Mouse (Mus musculus): Measurements from ENCODE around the gene Serpinf1. TPM values are rescaled to one million over a fixed set of nuclear protein-coding genes. Genes with fewer than 3 reads are reported as not detected.

Serpinf1 gene
- polyA plus RNA-seq, 1 experiment from 2014 or later, result 69.1 TPM

DNA sequence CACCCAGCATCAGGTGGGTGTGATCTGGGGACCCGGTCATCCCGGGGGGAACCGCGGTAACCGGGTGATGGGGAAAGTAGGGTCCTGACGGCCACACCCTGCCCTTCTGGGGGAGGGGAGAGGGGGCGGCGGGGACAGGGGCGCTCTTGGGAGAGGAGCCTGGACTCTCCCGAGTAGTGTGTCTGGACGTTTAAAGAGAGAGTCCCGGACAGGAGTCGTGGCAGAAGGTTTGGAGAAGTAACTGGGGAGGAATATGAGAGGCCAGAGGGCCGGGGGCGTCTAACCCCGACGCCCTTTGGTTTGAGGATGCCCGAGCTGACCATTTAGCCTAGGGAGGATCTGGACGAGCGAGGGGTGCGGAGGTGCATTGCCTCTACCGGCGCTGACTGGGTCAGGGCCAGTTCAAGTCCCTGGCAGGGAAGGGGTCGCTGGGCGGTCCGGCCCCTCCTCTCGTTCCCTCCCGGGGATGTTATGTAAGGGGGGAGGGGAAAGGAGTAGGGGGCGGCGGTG is 39.3 kb upstream of the Serpinf1 start:
- peak overlapping the region; percentile 69 for H3K4me3 ChIP-seq (ENCODE audit: low read depth, low read length)
- H3K27me3 ChIP-seq (ENCODE audit: control insufficient read depth, insufficient read depth, low read length), result no peaks in the 10 kb centered on the region
- ATAC-seq (ENCODE audit: low FRiP score, low TSS enrichment) (peak; percentile 1; the same call in 1 of the 2 replicates), DNase-seq (ENCODE audit: low spot score) (no peak)
- H3K9ac ChIP-seq (ENCODE audit: low read length), result peak overlapping the region; percentile 76
- WGBS, result under 1% methylated on average over 24 of the region's 30 CpGs
- H3K9me3 ChIP-seq (ENCODE audit: control insufficient read depth, low read length), result no peaks in the 10 kb centered on the region
- TF ChIP-seq CTCF (IDR thresholded peaks at IDR 0.05; ENCODE audit: low read depth), result no peak
- no peak for TF ChIP-seq EP300 (optimal IDR thresholded peaks at IDR 0.05)
- H3K27ac ChIP-seq (replicated peaks), result peak overlapping the region; percentile 96
- peaks cover 7% of the 10 kb centered on the region; the same call in 1 of the 2 replicates for H3K4me1 ChIP-seq (replicated peaks; ENCODE audit: control insufficient read depth, insufficient read depth)
- H3K36me3 ChIP-seq (ENCODE audit: control insufficient read depth, insufficient read depth, low read length), result no peaks in the 10 kb centered on the region
- peak overlapping the region; percentile 95 for H3K4me2 ChIP-seq (replicated peaks; ENCODE audit: low read depth)

DNA sequence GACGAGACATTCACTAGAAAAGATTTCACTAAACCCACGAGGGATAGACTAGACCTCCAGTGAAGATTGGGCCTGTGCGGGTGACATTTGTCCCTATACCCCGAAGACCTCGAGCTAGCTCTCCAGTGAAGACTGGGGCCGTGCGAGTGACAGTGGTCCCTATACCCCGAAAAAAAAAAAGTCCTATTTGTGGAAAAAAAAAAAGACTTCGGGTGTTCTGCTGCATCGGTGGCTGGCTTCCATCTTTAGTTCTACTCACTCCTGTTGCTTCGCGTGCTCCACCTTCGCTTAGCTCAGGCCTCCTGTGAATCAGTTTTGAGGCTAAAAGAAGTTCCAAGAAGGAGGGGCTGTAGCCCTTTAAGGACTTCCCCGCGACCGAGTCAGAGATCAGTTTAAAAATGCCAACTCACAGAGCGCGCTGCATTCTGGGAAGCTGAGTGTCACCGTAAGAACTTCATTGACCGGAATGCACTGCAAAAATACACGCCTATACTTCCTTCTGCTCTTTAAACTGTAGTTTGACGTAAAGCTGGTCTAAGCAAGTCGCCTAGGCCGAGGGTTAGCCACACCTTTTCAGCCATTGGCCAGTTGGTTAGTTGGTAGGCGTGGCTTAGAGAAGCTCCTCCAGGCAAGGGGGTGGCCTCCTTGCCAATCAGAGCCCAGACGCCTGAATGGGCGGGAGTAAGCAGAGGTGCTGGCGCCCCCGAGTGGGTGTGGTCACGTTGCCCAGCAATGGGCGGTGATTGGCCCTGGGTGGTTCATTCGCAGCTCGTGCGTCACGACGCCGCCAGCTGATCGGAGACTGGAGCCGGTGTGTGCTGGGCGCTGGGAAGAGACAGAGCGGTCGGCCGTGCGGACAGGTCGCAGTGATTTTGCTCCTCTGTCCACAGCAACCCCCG is 38.6 kb upstream of the Serpinf1 start, which contains the start of gene Tlcd2:
Gene Tlcd2 (plus strand): TSS at position 872 of the 899 bp plus-strand sequence.
- WGBS, result under 1% methylated on average over 46 of the region's 46 CpGs
- peak; percentile 90 for ATAC-seq (ENCODE audit: low FRiP score, low TSS enrichment)
- peak within 1 kb of the TSS; percentile 76 for H3K9ac ChIP-seq (ENCODE audit: low read length)
- peak; percentile 82 for TF ChIP-seq EP300 (optimal IDR thresholded peaks at IDR 0.05)
- peak; percentile 43 for TF ChIP-seq CTCF (IDR thresholded peaks at IDR 0.05; ENCODE audit: low read depth)
- no peaks in the 10 kb centered on the region for H3K27me3 ChIP-seq (ENCODE audit: control insufficient read depth, insufficient read depth, low read length)
- peak within 1 kb of the TSS; percentile 97 for H3K27ac ChIP-seq (replicated peaks)
- peak within 1 kb of the TSS; percentile 69 for H3K4me3 ChIP-seq (ENCODE audit: low read depth, low read length)
- no peaks in the 10 kb centered on the region for H3K36me3 ChIP-seq (ENCODE audit: control insufficient read depth, insufficient read depth, low read length)
- peaks cover 7% of the 10 kb centered on the region; the same call in 1 of the 2 replicates for H3K4me1 ChIP-seq (replicated peaks; ENCODE audit: control insufficient read depth, insufficient read depth)
- no peaks in the 10 kb centered on the region for H3K9me3 ChIP-seq (ENCODE audit: control insufficient read depth, low read length)
- peak within 1 kb of the TSS; percentile 95 for H3K4me2 ChIP-seq (replicated peaks; ENCODE audit: low read depth)
- DNase-seq (ENCODE audit: low spot score), result peak; percentile 100

GRCm38 (mm10) chr11:75460103-75460843 is 37.8 kb upstream of the Serpinf1 start:
- peak overlapping the region; percentile 62 for H3K9ac ChIP-seq (ENCODE audit: low read length)
- peak overlapping the region; percentile 97 for H3K27ac ChIP-seq (replicated peaks)

GRCm38 (mm10) chr11:75459751-75460102 is 37.2 kb upstream of the Serpinf1 start:
- Histone ChIP-seq H3K27me3 (ENCODE audit: control insufficient read depth, insufficient read depth, low read length) (no peaks in the 10 kb centered on the region), H3K4me2 (replicated peaks; ENCODE audit: low read depth) (peak overlapping the region; percentile 57), H3K36me3 (ENCODE audit: control insufficient read depth, insufficient read depth, low read length) (no peaks in the 10 kb centered on the region), H3K9me3 (ENCODE audit: control insufficient read depth, low read length) (no peaks in the 10 kb centered on the region), H3K9ac (ENCODE audit: low read length) (no peak overlapping the region), H3K27ac (replicated peaks) (peak overlapping the region; percentile 97), H3K4me3 (ENCODE audit: low read depth, low read length) (no peak overlapping the region), H3K4me1 (replicated peaks; ENCODE audit: control insufficient read depth, insufficient read depth) (peaks cover 10% of the 10 kb centered on the region)
- DNase-seq (ENCODE audit: low spot score), result no peak
- TF ChIP-seq CTCF (IDR thresholded peaks at IDR 0.05; ENCODE audit: low read depth) (no peak), EP300 (optimal IDR thresholded peaks at IDR 0.05) (no peak)
- 31% methylated on average over 5 of the region's 5 CpGs for WGBS
- ATAC-seq (ENCODE audit: low FRiP score, low TSS enrichment), result no peak

More at GRCm38 (mm10) chr11:75460103-75460843, 37.8 kb upstream of the Serpinf1 start:
- DNase-seq (ENCODE audit: low spot score), result peak; percentile 91
- Histone ChIP-seq H3K36me3 (ENCODE audit: control insufficient read depth, insufficient read depth, low read length) (no peaks in the 10 kb centered on the region), H3K27me3 (ENCODE audit: control insufficient read depth, insufficient read depth, low read length) (no peaks in the 10 kb centered on the region), H3K4me1 (replicated peaks; ENCODE audit: control insufficient read depth, insufficient read depth) (peaks cover 7% of the 10 kb centered on the region; the same call in 1 of the 2 replicates), H3K9me3 (ENCODE audit: control insufficient read depth, low read length) (no peaks in the 10 kb centered on the region), H3K4me2 (replicated peaks; ENCODE audit: low read depth) (peak overlapping the region; percentile 57), H3K4me3 (ENCODE audit: low read depth, low read length) (peak overlapping the region; percentile 34)
- peak; percentile 55 for ATAC-seq (ENCODE audit: low FRiP score, low TSS enrichment)
- TF ChIP-seq CTCF (IDR thresholded peaks at IDR 0.05; ENCODE audit: low read depth) (no peak), EP300 (optimal IDR thresholded peaks at IDR 0.05) (no peak)
- 3% methylated on average over 19 of the region's 19 CpGs for WGBS

GRCm38 (mm10) chr11:75459141-75459711 is 36.7 kb upstream of the Serpinf1 start:
- H3K9ac ChIP-seq (ENCODE audit: low read length), result no peak overlapping the region
- H3K4me1 ChIP-seq (replicated peaks; ENCODE audit: control insufficient read depth, insufficient read depth), result peaks cover 10% of the 10 kb centered on the region
- TF ChIP-seq CTCF (IDR thresholded peaks at IDR 0.05; ENCODE audit: low read depth), result no peak
- TF ChIP-seq EP300 (optimal IDR thresholded peaks at IDR 0.05), result no peak
- no peaks in the 10 kb centered on the region for H3K9me3 ChIP-seq (ENCODE audit: control insufficient read depth, low read length)
- H3K36me3 ChIP-seq (ENCODE audit: control insufficient read depth, insufficient read depth, low read length), result no peaks in the 10 kb centered on the region
- no peak overlapping the region for H3K4me3 ChIP-seq (ENCODE audit: low read depth, low read length)
- DNase-seq (ENCODE audit: low spot score) (no peak), ATAC-seq (ENCODE audit: low FRiP score, low TSS enrichment) (no peak)
- no peaks in the 10 kb centered on the region for H3K27me3 ChIP-seq (ENCODE audit: control insufficient read depth, insufficient read depth, low read length)
- no peak overlapping the region for H3K4me2 ChIP-seq (replicated peaks; ENCODE audit: low read depth)
- WGBS, result 58% methylated on average over 5 of the region's 5 CpGs
- H3K27ac ChIP-seq (replicated peaks), result peak overlapping the region; percentile 97
